Mouse (Mus musculus): ENCODE measurements around the gene Ocel1.
A peak's percentile ranks its signal among the peaks of the same experiment; 100 is the strongest.

The Ocel1 gene

DNA sequence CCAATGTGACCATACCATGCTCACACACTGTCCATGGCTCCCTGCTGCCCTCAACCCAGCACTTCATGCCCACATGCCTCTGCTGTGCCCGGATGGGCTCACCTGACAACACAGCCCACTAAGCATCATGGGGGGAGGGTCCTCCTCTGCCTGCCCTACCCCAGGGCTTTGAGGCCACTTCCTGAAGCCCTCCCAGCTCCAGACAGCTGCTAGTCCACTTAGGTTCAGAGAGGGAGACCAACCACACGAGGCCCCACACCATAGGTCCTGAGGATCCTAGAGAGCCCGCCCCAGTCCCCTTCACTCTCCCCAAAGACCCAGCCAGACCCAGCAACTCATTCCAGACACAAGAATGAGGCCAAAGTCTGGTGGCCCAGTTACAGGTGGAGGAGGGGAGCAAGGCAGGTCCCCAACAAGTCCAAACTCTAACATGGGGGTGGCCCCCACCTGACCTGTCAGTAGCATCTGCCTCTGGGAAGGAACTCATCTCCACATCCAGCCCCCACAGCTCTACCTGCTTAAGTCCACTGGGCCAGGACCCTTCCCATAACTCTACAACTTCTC lies 8.5 kb downstream of the Ocel1 start:
- no peak for DNase-seq (ENCODE audit: low spot score)

DNA sequence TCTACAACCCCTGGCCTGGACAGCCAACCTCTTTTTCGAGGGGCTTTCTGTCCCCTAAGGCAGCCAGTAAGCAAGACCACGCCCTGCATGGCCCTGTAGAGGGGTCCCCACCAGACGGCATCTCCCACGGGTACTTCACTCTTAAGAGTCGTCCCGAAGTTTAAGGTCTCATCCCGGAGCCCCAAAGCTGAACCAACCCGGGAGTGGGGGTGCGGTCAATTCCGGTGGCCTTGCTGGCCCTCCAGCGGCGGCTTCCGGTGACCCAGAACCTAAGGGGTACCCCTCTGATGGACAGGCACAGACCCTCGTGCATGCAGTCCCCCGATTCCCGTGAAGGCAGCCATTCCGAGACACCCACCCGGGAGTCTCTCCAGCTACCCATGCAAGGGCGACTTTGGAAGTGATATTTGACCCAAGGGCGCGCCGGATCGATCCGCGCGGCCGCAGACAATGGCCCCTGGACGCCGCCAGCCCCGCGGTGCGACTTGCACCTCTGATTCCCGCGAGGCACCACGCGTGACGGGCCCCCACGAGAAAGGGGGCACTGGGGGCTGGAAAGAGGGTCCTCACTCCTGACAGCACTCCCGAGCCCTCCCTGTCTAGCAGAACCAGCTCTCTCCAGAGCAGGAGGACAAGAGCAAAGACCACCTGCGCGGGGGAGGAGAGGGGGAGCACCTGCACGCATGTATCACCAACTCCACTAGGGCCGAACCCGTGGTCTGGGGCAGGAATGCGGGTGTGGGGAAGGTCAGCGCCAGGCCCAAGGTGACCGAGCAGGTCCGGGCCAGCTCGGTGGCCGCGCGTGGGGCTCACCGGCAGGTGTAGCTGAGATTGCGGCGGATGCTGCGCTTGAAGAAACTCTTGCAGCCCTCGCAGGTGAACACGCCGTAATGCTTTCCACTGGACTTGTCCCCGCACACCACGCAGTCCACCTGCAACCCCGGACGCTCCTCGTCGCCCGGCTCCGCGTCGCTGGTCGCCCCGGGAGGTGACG lies 9.4 kb downstream of the Ocel1 start:
- peak; percentile 63 for DNase-seq (ENCODE audit: low spot score)

DNA sequence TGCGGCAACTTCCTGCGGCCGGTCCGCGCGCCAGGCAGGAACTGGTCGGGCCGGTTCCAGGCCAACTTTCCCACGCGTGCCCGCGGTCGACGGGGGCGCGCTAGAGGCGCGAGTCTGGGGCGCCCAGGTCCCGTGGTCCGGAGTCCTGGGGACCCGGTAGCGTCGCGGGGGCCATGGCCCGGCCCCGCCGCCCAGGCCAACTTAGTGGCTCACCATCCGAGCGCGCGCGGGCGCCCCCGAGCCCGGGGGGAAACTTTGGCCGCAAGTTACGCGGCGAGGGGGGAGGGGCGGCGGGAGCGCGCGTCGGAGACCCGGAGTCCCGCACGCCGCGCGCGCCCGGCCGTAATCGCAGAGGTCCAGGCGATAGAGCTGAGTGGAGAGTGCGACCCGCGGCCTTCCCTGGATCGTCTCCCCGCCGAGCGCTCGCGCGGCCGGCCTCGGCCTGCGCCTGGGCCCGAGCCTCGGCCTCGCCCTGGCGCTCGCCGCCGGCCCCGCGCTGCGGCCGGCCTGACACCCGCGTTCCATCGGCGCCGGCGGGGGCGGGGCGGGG lies 10.4 kb downstream of the Ocel1 start, which contains the start of gene Nr2f6:
TSS of gene Nr2f6 (minus strand) at position 540 of the 550 bp plus-strand sequence.
- DNase-seq (ENCODE audit: low spot score): peak; percentile 87

DNA sequence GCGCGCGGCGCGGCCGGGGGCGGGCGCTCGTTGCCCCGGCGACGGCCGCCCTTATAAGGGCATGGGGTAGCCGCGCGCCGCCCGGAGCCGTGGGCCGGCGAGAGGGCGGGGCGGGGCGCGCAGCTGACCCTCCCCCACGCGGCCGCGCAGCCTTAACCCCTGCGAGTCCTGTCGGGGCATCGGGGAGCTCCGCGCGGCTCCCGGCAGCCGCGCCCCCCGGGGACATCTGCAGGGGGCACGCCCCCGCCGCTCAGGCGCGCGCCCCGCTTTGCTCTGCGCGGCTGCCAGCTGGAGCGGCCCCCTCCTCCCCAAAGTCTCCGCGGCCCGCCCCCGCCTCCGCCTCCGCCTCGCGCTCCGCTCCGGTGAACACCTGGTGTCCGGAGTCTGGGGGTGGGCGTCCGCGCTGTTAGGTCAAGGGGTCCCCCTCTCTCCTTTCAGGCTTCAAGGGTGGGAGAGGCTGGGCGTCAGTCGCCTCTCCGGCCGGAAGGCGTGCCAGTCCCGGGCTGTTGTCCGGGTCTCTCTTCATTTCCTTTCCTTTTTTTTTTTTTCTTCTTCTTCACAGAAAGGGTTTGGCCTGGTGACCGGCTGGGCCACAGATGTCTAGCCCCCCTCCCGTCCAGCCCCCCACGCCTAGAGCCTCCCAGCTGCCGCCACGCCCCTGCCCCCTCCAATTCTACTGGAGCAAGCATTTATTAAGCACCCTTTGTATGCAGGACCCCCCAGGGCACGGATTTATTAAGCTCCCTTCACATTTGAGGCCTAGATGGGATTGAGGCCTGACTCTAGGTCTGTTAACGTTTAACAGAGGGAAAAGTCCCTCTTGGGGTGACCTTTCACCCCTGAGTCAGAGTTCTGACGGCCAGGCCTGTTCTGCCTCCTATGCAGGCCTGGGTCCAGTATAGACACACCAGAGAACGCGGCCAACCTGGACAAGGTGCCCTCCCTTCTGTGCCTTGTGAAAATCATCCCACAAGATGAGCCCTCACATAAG lies 11.2 kb downstream of the Ocel1 start:
- peak; percentile 94 for DNase-seq (ENCODE audit: low spot score)

DNA sequence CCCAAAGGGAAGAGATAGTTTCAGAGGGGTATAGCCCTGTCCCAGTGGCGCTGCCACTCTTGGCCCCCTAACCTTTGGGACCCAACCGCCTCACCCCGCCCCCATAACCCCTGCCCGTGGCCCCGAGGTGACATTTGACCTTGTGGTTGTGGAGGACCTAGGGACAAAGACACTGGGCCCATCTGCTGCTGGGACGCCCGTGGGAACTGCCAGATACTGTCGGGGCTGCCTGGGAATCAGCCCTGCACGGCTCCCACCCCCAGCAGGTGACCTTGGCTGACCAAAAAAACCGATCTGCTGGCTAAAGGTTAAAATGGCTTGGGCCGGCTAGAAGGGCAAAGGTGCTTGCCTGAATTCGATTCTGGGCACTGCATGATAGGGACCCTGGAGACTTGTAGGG lies 12.3 kb downstream of the Ocel1 start:
- no peak for DNase-seq (ENCODE audit: low spot score)

DNA sequence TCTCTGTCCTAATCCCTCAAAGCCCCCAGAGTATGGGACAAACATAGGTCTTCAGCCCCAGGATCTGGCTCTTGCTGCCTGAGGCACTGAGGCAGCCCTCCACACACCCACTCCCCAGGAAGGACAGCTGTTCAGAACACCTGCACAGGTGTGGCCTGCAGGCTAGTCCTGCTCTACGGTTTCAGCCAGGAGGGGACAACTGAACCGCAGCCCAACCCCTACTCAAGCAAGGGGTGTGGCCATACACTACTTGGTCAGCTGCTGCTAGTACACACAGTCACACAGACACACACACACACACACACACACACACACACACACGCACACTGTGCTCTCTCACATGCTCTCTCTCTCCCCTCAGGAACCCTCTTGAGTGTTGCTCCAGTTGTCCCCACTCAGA lies 12.8 kb downstream of the Ocel1 start:
- no peak for DNase-seq (ENCODE audit: low spot score)

DNA sequence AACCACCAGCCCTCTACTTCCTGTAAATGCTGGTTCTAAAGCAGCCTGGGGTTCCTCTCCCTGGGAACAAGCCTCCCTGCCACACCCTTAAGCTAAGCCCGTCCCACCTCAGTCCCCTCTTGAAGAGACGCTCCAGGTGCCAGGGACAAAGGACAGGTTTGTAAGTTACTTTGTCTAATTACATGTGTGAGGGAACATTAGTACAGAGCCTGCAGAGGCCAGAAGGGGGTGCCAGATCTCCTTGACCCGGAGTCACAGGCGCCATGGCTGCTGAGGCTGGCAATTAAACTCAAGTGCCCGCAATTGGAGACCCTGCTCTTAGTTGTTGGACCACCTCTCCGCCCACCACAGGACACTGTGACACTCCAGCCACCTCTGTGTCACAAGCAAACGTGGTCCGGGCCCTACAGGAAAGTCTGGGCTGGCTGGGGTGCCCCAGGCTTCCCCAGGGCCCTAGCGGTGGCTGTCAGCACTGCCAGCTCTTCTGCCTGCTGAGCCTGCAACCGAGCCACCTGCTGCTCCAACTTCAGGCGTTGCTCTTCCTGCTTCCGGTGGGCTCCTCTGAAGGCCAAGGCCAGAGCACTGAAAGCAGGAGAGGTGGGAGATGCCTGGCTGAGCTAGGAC lies 14.2 kb downstream of the Ocel1 start:
- no peak for DNase-seq (ENCODE audit: low spot score)

DNA sequence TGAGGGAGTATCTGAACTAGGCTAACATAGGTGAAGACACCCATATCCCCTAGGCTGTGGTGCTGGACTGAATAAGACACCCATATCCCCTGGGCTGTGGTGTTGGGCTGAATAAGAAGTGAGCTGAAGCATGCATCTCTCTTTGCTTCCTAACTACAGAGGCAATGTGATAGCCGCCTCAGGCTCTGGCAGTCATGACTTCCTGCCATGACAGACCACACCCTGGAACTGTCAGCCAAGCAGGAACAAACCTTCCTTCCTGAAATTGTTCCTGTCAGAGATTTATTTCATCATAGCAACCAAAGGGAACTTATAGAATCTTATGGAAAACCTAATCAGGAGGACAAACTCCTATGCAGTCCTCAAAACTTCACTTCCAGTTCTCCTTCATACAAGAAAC lies 17.2 kb downstream of the Ocel1 start:
- DNase-seq (ENCODE audit: low spot score): no peak

DNA sequence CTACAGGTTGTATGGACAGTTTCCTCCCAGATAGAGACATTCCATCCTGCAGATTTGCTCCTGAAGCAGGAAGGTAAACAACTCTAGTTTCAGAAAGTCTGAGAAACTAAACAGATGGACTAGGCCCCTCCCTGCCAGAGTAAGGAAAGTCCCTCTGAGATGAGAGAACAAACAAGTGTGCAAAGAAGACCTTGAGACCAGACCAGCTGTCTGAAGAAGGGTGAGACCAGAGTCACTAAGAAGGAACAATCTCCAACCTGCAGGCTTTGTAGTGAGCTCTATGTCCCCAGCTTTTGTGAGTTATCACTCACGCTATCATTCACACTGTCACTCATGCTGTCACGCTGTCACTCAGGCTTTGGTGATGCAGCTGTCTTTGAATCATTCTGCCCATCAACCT lies 20.6 kb downstream of the Ocel1 start:
- no peak for DNase-seq (ENCODE audit: low spot score)

DNA sequence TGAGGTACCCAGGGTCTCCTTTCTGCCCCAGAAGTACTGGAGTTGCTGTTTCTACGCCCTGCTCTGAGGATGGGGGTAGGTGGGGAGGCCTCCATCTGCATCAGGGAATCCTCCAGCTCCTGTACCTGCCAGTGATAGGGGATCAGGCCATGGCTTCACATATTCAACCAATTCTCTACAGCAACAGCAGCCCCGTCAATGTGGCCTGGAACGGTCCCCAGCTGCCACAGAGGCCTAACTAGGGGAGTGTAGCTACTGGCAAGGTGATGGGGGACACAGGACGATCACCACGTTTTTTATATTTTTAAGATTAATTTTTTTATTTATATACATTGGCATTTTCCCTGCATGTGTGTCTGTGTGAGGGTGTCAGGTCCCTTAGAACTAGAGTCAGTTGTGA lies 21.3 kb downstream of the Ocel1 start:
- no peak for DNase-seq (ENCODE audit: low spot score)

DNA sequence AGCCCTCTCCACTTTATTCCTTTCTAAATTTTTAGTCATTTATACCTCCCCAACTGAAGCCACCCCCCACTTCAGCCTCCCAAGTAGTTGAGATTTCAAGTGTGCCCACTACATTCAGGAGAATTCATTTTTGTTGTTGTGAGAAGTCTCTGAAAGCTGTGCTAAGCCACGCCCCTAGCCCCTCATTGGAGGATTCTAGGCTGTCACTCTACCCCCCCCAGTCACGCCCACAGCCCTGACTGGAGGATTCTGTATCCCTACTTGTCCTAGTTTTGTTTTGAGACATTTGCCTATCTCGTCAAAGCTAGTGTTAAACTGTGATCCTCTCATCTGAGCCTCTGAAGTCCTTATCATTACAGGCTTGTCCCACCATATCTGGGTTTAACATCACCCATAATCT lies 21.8 kb downstream of the Ocel1 start:
- no peak for DNase-seq (ENCODE audit: low spot score)

DNA sequence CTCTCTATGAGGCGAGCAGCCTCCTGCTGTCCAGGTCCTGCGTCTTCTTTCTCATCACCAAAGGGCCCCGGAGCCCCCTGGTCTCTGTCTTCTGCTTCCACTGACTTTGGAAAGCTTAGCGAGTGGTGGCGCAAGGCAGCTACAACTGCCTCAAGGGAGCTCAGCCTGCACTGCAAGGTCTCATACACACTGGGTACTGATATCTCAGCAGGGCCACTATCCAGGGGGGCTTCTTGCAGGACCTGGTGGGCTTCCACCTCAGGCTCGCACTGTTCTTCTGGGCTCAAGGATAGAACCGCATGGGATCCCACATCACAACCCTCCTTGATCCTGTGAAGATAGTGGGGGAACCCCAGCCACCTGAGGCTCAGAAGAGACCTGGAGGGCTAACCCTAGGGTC lies 23.4 kb downstream of the Ocel1 start:
- DNase-seq (ENCODE audit: low spot score): no peak

DNA sequence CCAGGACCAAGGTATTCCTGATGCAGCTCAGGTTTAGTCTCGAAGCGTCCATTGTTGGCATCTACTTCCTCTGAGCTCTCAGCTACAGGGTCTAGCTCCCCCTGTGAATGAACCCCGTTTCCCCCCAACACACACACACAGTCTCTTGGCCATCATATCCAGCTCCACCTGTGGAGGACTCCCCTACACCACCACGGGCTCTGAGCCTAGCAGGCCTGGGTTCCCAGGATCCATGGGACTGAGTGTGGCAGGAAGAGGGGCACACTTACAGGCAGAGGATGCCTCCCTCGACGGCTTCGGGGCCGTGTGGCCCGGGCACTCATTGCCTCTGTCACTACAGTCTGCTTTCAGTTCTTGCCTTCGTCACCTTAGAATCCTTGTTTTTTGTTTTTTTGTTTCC lies 24.0 kb downstream of the Ocel1 start:
- DNase-seq (ENCODE audit: low spot score): no peak

DNA sequence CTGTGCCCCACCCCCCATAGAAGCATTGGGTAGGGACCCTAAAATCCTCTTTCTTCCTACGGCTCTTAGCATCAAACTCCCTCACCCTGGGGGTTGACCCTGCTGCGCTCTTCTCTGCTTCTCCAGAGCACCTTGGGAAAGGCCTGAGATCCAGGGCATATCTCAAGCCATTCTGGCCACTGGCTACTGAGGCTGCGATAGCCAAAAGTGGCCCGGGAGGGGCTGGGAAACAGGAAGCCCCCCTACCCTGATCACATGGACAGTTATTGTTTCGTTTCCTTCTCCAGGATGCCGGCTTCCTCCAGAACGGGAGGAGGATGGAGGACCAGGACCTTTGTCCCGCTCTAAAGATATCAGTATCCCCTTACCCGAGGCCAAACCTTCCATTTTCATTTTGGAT lies 24.5 kb downstream of the Ocel1 start, which contains the start of gene Ushbp1:
TSS of gene Ushbp1 (minus strand) at position 174 of the 400 bp plus-strand sequence.
- no peak for DNase-seq (ENCODE audit: low spot score)

DNA sequence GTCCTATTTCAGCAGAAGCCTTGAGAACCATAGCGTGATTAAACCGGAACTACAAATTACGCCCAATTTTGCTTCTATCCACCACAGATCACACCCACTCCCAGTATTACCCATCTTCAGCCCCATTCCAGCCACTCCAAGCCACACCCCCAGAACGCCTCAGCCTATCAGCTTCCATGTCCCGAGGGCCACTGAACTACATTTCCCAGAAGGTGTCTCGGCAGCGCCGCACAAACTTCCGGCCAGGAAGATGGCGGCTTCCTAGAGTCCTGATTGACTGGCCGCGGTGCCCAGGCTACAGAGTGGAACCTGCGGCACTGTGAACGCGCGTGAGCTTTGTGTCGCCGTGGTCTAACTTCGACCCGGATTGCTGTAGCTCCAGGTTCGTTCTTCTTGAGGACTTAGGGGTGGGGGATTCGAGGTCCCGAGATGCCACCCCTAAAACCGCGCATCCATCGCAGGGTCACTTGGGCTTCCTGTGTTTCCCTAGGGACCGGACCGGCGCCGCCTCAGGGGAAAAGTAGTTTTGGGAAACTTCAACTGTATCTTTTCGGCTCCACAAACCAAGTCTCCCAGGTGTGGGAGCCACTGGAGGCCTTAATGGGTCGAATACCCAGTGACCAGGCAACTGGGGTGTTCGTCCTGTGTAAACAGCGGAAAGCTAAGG lies 25.7 kb downstream of the Ocel1 start, which contains the start of gene Babam1:
TSS of gene Babam1 (plus strand) at position 223 of the 667 bp plus-strand sequence.
- DNase-seq (ENCODE audit: low spot score): peak; percentile 91

DNA sequence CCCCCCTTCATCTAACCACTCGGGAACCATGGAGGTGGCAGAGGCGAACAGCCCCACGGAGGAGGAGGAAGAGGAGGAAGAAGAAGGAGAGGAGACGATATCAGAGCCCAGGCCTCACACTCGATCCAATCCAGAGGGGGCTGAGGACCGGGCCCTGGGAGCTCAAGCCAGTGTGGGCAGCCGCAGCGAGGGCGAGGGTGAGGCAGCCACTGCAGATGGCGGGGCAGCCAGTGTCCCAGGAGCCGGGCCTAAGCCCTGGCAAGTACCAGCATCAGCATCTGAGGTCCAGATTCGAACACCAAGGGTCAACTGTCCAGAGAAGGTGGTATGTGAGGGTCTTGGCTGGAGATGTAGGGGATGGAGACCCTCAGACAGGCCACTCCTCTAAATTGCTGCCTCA lies 26.6 kb downstream of the Ocel1 start:
- DNase-seq (ENCODE audit: low spot score): no peak

DNA sequence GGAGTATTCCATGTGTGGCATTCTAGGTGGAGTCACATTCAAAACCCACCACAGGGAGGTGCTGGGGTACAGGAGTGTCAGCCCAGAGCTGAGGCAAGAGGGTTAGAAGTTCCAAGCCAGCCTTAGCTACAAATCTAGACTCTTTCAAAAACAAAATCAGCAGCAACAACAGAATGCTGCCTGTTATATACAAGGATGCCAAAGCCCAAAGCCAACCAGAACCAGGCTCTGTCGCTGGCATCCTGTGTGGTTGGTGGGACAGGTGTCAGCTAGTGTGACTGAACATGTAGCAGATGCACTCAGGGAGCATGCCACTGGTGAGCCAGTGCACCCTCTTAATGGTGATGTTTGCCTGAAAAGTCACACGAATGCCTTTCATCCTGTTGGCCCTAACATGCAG lies 29.7 kb downstream of the Ocel1 start:
- DNase-seq (ENCODE audit: low spot score): peak; percentile 35

DNA sequence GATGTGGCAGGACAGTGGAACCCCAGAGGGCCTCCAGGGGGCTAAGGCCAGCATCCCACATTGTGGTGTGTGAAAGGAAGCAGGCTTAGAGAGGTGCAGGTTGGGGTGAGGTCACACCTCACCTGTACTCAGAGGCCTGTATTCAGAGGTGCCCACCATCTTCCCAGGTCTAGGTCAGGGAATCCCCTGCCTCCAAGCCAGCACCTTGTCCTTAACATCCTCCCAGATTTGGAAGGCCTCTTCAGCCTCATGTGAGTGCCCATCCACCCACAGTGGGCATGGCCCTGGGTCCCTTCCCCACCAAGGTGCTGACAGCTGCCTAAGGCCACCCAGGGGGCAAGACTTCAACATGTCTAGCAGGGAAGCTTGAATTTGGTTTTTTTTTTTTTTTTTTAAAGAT lies 30.4 kb downstream of the Ocel1 start:
- peak; percentile 36 for DNase-seq (ENCODE audit: low spot score)

DNA sequence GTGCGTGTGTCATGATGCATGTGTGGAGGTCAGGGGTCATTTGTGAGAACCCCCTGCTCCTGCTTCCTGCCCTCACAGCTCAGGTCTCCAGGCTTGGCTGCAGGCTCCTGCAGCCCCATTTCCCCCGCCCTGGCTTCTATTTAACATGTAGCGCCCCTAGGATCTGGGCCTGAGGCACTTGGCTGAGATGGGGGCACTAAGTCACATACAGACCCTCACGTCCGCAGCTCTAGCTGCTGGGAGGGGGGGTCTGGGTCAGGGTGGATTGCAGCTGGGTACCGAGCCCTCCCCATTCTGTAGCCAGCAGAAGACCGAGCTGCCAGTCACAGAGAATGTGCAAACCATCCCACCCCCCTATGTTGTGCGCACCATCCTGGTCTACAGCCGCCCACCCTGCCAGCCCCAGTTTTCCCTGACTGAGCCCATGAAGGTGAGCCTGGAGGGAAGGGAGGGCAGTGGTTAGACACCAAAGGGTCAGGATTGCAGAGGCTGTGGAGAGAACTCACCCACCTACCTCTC lies 31.4 kb downstream of the Ocel1 start:
- DNase-seq (ENCODE audit: low spot score): peak; percentile 36

DNA sequence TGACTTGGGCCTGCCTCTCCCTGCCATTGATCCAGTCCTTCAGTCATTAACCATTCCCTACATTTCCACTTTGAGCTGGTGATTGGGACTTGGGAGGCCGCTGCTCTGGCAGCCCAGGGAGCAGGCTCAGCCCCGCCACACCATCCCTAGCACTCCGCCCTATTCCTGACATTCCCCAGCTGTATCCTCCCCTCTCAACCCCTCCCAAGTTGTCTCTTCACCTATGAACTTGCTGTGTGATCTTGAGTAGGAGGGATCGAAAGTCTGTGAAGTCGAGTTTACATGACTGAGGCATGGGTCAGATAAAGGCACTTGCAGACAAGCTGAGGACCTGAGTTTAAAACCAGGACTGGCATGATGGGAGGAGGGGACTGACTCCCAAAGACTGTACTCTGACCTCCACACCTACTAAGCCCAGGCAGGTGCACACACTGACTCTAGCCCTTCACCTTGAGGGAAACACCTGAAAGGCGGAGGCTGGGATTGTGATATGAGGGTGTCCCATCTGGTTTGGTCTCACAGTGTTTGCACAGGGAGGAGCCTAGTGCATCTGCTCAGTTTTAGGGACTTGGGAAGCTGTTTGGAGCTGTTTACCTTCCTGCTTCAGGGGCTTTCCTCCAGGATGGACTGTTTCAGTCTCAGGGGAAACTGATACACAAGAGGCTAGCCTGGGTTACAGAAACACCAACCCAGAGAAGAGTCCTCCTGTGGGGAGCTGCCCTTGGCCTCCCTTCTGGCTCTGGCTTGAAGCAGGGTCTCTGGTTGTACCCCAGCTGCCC lies 32.2 kb downstream of the Ocel1 start:
- DNase-seq (ENCODE audit: low spot score): peak; percentile 32

Measured in testis, postnatal 10 days (tissue).